Mouse (Mus musculus) adrenal gland, postnatal 14 days (tissue): ENCODE results near the gene Rab30. TPM values are rescaled to one million over a fixed set of nuclear protein-coding genes. Genes with fewer than 3 reads are reported as not detected.
"Not testable (repeated sequence)": the region's sequence is repeated elsewhere in the genome, so short reads cannot be mapped to it uniquely, and the experiment has no call there.

Experiments
- DNase-seq: peaks from one replicate; pipeline ENCODE4 v3.0.0; 2021; ENCODE audit warnings: mixed read lengths
- long read RNA-seq, 2 experiments: library from polyadenylated mRNA; stranded (forward); transcript quantifications; one replicate each; pipeline ENCODE4 v2.0.0; 2021
- total RNA-seq: library from RNA; stranded (reverse); gene quantifications from 2 replicates; pipeline ENCODE4 v1.2.3, GENCODE M21; 2021

The Rab30 gene
- total RNA-seq: 6.4 and 6.8 TPM in 2 replicates
- long read RNA-seq, experiment 1, full-length matches to known transcripts: 1 of 3 reads
- long read RNA-seq, experiment 1, partial matches to known transcripts: 0 of 3 reads
- long read RNA-seq, experiment 1, other reads (novel, unspliced or antisense): 2 of 3 reads
- long read RNA-seq, experiment 2, full-length matches to known transcripts: 1 of 1 reads
- long read RNA-seq, experiment 2, partial matches to known transcripts: 0 of 1 reads
- long read RNA-seq, experiment 2, other reads (novel, unspliced or antisense): 0 of 1 reads

GRCm38 (mm10) chr7:92741152-92741860, at the start of gene Rab30:
TSS of gene Rab30 (plus strand) at chr7:92741603.
- DNase-seq: peak; percentile 94

DNA sequence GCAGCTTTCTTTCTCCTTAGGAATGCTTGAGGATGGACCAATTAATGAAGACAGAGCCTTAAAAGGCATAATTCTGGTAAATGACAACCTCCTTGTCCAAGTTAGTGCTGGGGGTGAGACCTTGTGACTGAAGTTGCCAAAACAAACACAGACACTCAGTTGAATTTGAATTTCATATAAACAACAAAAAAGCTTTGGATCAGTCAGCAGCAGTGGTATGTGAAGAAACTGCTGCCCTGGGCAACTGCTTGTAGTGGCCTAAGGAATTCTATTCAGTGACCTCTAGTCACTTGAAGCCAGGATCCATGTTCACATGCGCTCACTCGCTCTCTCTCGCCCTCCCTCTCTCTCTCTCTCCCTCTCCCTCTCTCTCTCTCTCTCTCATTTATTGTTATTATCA, 45.0 kb upstream of the Rab30 start:
- DNase-seq: no peak

GRCm38 (mm10) chr7:92698770-92699169, 42.6 kb upstream of the Rab30 start:
- peak; percentile 15 for DNase-seq

DNA sequence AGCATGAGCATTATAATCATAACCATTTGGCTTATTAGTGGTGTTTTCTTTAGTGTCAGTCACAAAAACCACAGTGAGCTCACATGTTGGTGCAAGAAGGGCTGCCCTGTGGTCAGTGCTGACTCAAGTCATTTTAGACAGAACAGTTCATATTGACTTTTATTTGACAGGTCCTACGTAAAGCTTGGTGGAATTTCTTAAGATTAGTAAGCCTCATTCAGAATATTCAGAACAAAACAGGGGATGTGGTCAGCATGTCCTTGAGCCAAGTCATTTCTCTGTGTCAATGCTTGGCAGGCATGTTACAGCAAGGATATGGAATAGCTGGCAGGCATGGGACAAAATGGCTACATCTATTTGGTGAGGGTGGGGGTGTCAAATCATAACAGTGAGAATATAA, 37.7 kb upstream of the Rab30 start:
- peak; percentile 41 for DNase-seq

- DNase-seq: no peak
Observed at GRCm38 (mm10) chr7:92705534-92705933, 35.9 kb upstream of the Rab30 start.

- DNase-seq: no peak
Observed at GRCm38 (mm10) chr7:92706711-92707110, 34.7 kb upstream of the Rab30 start.

- DNase-seq: no peak
Observed at GRCm38 (mm10) chr7:92709573-92709972, 31.8 kb upstream of the Rab30 start.

- DNase-seq: no peak
Observed at GRCm38 (mm10) chr7:92711593-92711992, 29.8 kb upstream of the Rab30 start.

DNA sequence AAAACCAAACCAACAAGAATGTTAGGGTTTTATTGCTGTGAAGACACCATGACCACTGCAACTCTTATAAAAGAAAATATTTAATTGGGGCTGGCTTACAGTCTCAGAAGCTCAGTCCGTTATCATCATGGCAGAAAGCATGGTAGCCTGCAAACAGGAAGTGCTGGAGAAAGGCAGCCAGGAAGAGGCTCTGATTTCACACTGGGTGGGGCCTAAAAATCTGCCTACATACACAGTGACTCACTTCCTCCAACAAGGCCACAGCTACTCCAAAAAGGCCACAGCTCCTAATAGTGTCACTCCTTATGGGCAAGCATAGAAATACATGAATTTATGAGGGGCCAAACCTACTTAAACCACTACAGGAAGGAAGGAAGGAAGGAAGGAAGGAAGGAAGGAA, 26.3 kb upstream of the Rab30 start:
- peak; percentile 10 for DNase-seq

- DNase-seq: no peak
Observed at GRCm38 (mm10) chr7:92720156-92720905, 21.1 kb upstream of the Rab30 start.

DNA sequence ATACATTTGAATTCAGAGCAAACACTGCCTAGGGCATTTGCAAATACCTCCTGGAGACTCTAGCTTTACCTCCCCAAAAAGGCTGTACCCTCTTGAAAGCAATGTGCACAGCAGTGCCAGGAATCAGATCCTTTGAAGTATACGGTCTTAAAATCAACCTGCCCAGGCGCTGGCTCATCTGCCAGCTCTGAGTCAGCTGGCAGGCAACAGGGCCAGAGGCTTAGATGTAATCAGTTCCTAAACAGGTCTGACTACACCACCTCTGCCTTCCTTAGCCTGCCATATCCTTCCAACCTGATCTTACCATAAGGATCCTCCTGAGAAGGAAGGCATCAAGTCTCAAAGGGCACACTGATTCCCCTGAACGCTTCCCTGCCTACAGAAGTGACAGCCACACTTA, 17.7 kb upstream of the Rab30 start:
- peak; percentile 29 for DNase-seq

GRCm38 (mm10) chr7:92724261-92724660, 17.1 kb upstream of the Rab30 start:
- no peak for DNase-seq

DNA sequence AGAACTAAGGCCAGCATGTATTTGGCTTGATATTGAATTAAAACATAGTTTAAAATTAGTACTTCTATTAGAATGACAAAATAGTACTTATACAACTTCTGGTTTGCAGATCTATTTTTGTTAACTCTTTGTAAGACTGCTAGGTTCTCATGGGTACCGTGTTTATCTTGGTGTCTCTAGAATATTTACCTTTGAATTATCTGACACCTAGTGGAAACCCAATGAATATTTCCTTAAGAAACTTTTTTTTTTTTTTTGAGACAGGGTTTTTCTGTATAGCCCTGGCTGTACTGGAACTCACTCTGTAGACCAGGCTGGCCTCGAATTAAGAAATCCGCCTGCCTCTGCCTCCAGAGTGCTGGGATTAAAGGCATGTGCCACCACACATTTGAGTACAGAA, 11.8 kb upstream of the Rab30 start:
- DNase-seq: not testable (repeated sequence)

DNA sequence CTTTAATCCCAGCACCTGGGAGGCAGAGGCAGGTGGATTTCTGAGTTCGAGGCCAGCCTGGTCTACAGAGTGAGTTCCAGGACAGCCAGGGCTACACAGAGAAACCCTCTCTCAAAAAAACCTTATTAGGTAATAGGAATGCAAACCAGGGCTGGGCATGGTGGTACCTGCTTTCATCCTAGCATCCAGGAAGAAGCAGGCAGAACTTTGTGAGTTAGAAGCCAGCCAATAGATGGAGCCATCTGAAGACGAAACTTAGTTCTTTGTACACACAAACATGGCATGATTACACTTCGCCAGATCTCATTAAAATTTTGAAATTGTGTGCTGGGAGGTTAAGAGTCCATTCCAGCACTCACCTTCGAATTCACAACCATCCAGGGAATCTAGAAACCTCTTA, 10.9 kb upstream of the Rab30 start:
- DNase-seq: no peak

GRCm38 (mm10) chr7:92730959-92731358, 10.4 kb upstream of the Rab30 start:
- DNase-seq: no peak

GRCm38 (mm10) chr7:92732136-92732535, 9.3 kb upstream of the Rab30 start:
- DNase-seq: no peak

- no peak for DNase-seq
Observed at GRCm38 (mm10) chr7:92737560-92737959, 3.8 kb upstream of the Rab30 start.

- no peak for DNase-seq
Observed at GRCm38 (mm10) chr7:92739956-92740355, 1.4 kb upstream of the Rab30 start.

DNA sequence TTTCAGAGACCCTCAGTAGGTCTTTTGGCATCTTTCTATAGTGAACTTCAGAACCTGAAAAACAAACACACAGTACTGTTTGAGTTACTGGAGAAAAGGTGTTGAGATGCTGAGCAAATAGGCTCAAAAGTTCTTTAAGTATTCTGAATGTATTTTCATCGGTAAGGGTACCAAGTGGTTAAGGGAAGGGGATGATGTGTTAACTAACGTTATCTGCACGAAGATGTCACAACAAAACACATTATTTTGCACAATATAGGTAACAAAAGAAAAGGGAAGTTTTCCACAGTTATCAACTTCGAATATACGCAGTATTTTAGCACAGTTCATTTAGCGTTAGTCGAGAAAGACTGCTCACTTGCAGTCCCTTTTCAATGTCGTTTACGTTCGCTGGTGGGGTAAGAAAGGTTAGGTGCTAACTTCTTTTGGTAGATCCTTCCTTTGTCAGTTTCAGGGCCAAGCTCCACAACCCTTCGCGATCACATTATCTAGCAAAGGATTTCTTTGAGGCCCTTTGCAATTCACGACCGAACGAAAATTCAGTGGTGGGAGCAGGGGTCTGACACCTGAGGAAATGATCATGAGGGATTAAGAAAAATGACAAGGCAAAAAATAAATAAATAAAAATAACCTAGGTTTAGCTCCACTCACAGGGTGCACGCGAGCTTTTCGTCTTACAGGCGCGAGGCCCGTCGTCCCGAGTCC, 840 bp upstream of the Rab30 start:
- no peak for DNase-seq

DNA sequence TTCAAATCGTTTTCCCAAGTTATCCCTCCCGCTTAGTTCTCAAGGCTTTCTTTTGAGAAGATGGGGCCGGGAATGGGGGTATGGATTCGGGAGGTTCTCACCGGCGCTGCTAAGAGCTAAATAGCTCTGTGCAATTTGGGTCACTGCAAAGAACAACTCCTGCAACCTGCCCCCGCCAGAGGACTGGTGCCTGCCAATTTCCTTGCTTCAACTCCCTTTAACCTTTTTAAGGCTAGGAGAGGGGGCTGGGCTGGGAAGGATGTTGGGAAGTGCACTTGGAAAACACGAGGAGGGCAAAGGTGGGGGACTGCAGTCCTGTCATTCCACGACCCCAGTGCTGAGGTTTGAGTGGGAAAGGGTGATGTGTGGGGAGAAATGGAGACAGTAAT, 452 bp downstream of the Rab30 start:
- peak; percentile 43 for DNase-seq

DNA sequence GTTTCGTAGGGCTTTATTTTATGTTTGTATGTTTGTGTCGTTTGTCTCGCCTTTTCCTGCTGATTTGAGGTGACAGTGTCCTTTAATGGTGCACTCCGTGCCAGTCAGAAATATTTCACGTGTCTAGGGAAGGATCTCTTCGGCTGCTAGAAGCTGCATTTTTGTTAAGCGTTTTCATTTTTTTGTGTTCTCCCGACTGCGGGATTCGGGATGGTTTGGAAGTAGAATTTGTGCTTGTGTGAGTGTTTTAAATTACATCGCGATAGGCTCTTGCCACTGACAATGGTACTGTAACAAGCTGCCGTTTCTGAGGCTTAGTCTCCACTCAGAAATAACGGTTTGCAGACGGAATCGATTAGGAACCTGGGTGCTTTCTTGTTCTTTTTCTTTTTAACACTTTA, 938 bp downstream of the Rab30 start:
- DNase-seq: no peak

- no peak for DNase-seq
Observed at GRCm38 (mm10) chr7:92742774-92743173, 1.4 kb downstream of the Rab30 start.

DNA sequence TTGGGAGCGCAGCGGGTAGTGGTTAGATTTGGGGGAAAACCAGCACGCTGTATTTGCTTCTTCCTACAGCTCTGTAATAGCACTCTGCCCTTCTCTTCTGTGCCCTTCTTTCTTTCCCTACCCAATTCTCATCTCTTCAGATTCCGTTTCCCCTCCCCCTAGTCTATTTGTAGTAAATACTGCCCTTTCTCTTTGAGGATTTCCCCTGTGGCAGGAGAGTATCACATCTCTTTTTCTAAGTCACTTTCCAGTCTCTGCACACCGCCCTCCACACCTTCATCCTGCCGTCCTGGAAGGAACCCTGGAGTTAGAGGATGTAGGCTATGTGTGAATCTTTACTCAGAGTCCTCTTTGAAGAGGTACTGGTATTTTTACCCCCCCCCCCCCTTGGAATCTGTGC, 1.9 kb downstream of the Rab30 start:
- DNase-seq: no peak
